Mouse (Mus musculus): ENCODE measurements around the gene Cggbp1. TPM values are rescaled to one million over a fixed set of nuclear protein-coding genes. Genes with fewer than 3 reads are reported as not detected.

The Cggbp1 gene
- polyA plus RNA-seq, 1 experiment, result 16.2 TPM

- no peaks in the 10 kb centered on the region for H3K36me3 ChIP-seq (ENCODE audit: control insufficient read depth, insufficient read depth, low read length)
- no peak overlapping the region for H3K4me3 ChIP-seq (ENCODE audit: control insufficient read depth, insufficient read depth, low read length)
- 97% methylated on average over 3 of the region's 3 CpGs for WGBS
- no peak overlapping the region for H3K27ac ChIP-seq (ENCODE audit: control insufficient read depth, insufficient read depth, low read length)
- peaks cover 2% of the 10 kb centered on the region; the same call in 1 of the 2 replicates for H3K4me1 ChIP-seq (replicated peaks; ENCODE audit: control insufficient read depth, insufficient read depth, low read length)
- DNase-seq, result no peak
- H3K27me3 ChIP-seq (ENCODE audit: control insufficient read depth, insufficient read depth, low read length), result no peaks in the 10 kb centered on the region
- TF ChIP-seq POLR2A (IDR thresholded peaks at IDR 0.05; ENCODE audit: control insufficient read depth, extremely low read depth, insufficient read depth, low read length, poor library complexity) (no peak), CTCF (IDR thresholded peaks at IDR 0.05; ENCODE audit: borderline replicate concordance, control insufficient read depth, extremely low read depth, insufficient read depth, low read length, poor library complexity) (no peak)
Observed at GRCm38 (mm10) chr16:64877314-64877713, 25.5 kb downstream of the Cggbp1 start.

- Histone ChIP-seq H3K27me3 (ENCODE audit: control insufficient read depth, insufficient read depth, low read length) (no peaks in the 10 kb centered on the region), H3K4me3 (ENCODE audit: control insufficient read depth, insufficient read depth, low read length) (no peak overlapping the region), H3K27ac (ENCODE audit: control insufficient read depth, insufficient read depth, low read length) (no peak overlapping the region), H3K4me1 (replicated peaks; ENCODE audit: control insufficient read depth, insufficient read depth, low read length) (no peaks in the 10 kb centered on the region), H3K36me3 (ENCODE audit: control insufficient read depth, insufficient read depth, low read length) (no peaks in the 10 kb centered on the region)
- no peak for DNase-seq
- TF ChIP-seq POLR2A (IDR thresholded peaks at IDR 0.05; ENCODE audit: control insufficient read depth, extremely low read depth, insufficient read depth, low read length, poor library complexity), result no peak
- TF ChIP-seq CTCF (IDR thresholded peaks at IDR 0.05; ENCODE audit: borderline replicate concordance, control insufficient read depth, extremely low read depth, insufficient read depth, low read length, poor library complexity), result no peak
- WGBS, result 94% methylated on average over 3 of the region's 3 CpGs
Observed at GRCm38 (mm10) chr16:64878611-64879132, 26.9 kb downstream of the Cggbp1 start.

GRCm38 (mm10) chr16:64879735-64880134 is 27.9 kb downstream of the Cggbp1 start:
- TF ChIP-seq CTCF (IDR thresholded peaks at IDR 0.05; ENCODE audit: borderline replicate concordance, control insufficient read depth, extremely low read depth, insufficient read depth, low read length, poor library complexity) (no peak), POLR2A (IDR thresholded peaks at IDR 0.05; ENCODE audit: control insufficient read depth, extremely low read depth, insufficient read depth, low read length, poor library complexity) (no peak)
- WGBS, result 27% methylated on average over 5 of the region's 5 CpGs
- H3K27me3 ChIP-seq (ENCODE audit: control insufficient read depth, insufficient read depth, low read length), result no peaks in the 10 kb centered on the region

GRCm38 (mm10) chr16:64880986-64881385 is 29.2 kb downstream of the Cggbp1 start:
- DNase-seq, result no peak
- no peaks in the 10 kb centered on the region for H3K4me1 ChIP-seq (replicated peaks; ENCODE audit: control insufficient read depth, insufficient read depth, low read length)
- TF ChIP-seq CTCF (IDR thresholded peaks at IDR 0.05; ENCODE audit: borderline replicate concordance, control insufficient read depth, extremely low read depth, insufficient read depth, low read length, poor library complexity) (no peak), POLR2A (IDR thresholded peaks at IDR 0.05; ENCODE audit: control insufficient read depth, extremely low read depth, insufficient read depth, low read length, poor library complexity) (no peak)
- no peaks in the 10 kb centered on the region for H3K36me3 ChIP-seq (ENCODE audit: control insufficient read depth, insufficient read depth, low read length)
- 96% methylated on average over 3 of the region's 3 CpGs for WGBS
- H3K27ac ChIP-seq (ENCODE audit: control insufficient read depth, insufficient read depth, low read length), result no peak overlapping the region
- no peaks in the 10 kb centered on the region for H3K27me3 ChIP-seq (ENCODE audit: control insufficient read depth, insufficient read depth, low read length)
- no peak overlapping the region for H3K4me3 ChIP-seq (ENCODE audit: control insufficient read depth, insufficient read depth, low read length)

More at GRCm38 (mm10) chr16:64879735-64880134, 27.9 kb downstream of the Cggbp1 start:
- Histone ChIP-seq H3K27ac (ENCODE audit: control insufficient read depth, insufficient read depth, low read length) (no peak overlapping the region), H3K36me3 (ENCODE audit: control insufficient read depth, insufficient read depth, low read length) (no peaks in the 10 kb centered on the region), H3K4me1 (replicated peaks; ENCODE audit: control insufficient read depth, insufficient read depth, low read length) (no peaks in the 10 kb centered on the region), H3K4me3 (ENCODE audit: control insufficient read depth, insufficient read depth, low read length) (no peak overlapping the region)
- DNase-seq, result no peak

- no peak overlapping the region for H3K4me3 ChIP-seq (ENCODE audit: control insufficient read depth, insufficient read depth, low read length)
- TF ChIP-seq POLR2A (IDR thresholded peaks at IDR 0.05; ENCODE audit: control insufficient read depth, extremely low read depth, insufficient read depth, low read length, poor library complexity), result no peak
- no peak for TF ChIP-seq CTCF (IDR thresholded peaks at IDR 0.05; ENCODE audit: borderline replicate concordance, control insufficient read depth, extremely low read depth, insufficient read depth, low read length, poor library complexity)
- no peak overlapping the region for H3K27ac ChIP-seq (ENCODE audit: control insufficient read depth, insufficient read depth, low read length)
- H3K36me3 ChIP-seq (ENCODE audit: control insufficient read depth, insufficient read depth, low read length), result no peaks in the 10 kb centered on the region
- 80% methylated on average over 2 of the region's 2 CpGs for WGBS
- no peaks in the 10 kb centered on the region for H3K4me1 ChIP-seq (replicated peaks; ENCODE audit: control insufficient read depth, insufficient read depth, low read length)
- H3K27me3 ChIP-seq (ENCODE audit: control insufficient read depth, insufficient read depth, low read length), result no peaks in the 10 kb centered on the region
- no peak for DNase-seq
Observed at GRCm38 (mm10) chr16:64881442-64881841, 29.6 kb downstream of the Cggbp1 start.

GRCm38 (mm10) chr16:64883896-64884295 is 32.1 kb downstream of the Cggbp1 start:
- WGBS, result 59% methylated on average over 5 of the region's 5 CpGs
- Histone ChIP-seq H3K4me3 (ENCODE audit: control insufficient read depth, insufficient read depth, low read length) (no peak overlapping the region), H3K4me1 (replicated peaks; ENCODE audit: control insufficient read depth, insufficient read depth, low read length) (no peaks in the 10 kb centered on the region), H3K27ac (ENCODE audit: control insufficient read depth, insufficient read depth, low read length) (no peak overlapping the region), H3K27me3 (ENCODE audit: control insufficient read depth, insufficient read depth, low read length) (no peaks in the 10 kb centered on the region), H3K36me3 (ENCODE audit: control insufficient read depth, insufficient read depth, low read length) (no peaks in the 10 kb centered on the region)
- no peak for TF ChIP-seq POLR2A (IDR thresholded peaks at IDR 0.05; ENCODE audit: control insufficient read depth, extremely low read depth, insufficient read depth, low read length, poor library complexity)
- TF ChIP-seq CTCF (IDR thresholded peaks at IDR 0.05; ENCODE audit: borderline replicate concordance, control insufficient read depth, extremely low read depth, insufficient read depth, low read length, poor library complexity), result no peak
- no peak for DNase-seq

GRCm38 (mm10) chr16:64884420-64884838 is 32.6 kb downstream of the Cggbp1 start:
- H3K4me3 ChIP-seq (ENCODE audit: control insufficient read depth, insufficient read depth, low read length), result no peak overlapping the region
- WGBS, result 45% methylated on average over 3 of the region's 3 CpGs
- H3K36me3 ChIP-seq (ENCODE audit: control insufficient read depth, insufficient read depth, low read length), result no peaks in the 10 kb centered on the region
- no peaks in the 10 kb centered on the region for H3K4me1 ChIP-seq (replicated peaks; ENCODE audit: control insufficient read depth, insufficient read depth, low read length)
- no peak for DNase-seq
- TF ChIP-seq CTCF (IDR thresholded peaks at IDR 0.05; ENCODE audit: borderline replicate concordance, control insufficient read depth, extremely low read depth, insufficient read depth, low read length, poor library complexity) (no peak), POLR2A (IDR thresholded peaks at IDR 0.05; ENCODE audit: control insufficient read depth, extremely low read depth, insufficient read depth, low read length, poor library complexity) (no peak)
- H3K27me3 ChIP-seq (ENCODE audit: control insufficient read depth, insufficient read depth, low read length), result no peaks in the 10 kb centered on the region
- H3K27ac ChIP-seq (ENCODE audit: control insufficient read depth, insufficient read depth, low read length), result no peak overlapping the region

All from thymus, adult 2 months (tissue).